Mouse (Mus musculus) spleen, postnatal 10 days (tissue): ENCODE data around the gene Sumo2.
"Not testable (repeated sequence)": the region's sequence is repeated elsewhere in the genome, so short reads cannot be mapped to it uniquely, and the experiment has no call there.

Experiments used
- DNase-seq, 2 experiments: peaks; one replicate each; pipeline ENCODE4 v3.0.0; 2021 to 2022; ENCODE audit warnings: low spot score in 2 of 2

Gene Sumo2

GRCm38 (mm10) chr11:115519581-115519980, 16.5 kb downstream of the Sumo2 start:
- no peak for DNase-seq

- no peak for DNase-seq
Measured at GRCm38 (mm10) chr11:115518693-115519092, 17.4 kb downstream of the Sumo2 start.

- DNase-seq: no peak
Measured at GRCm38 (mm10) chr11:115516942-115517341, 19.1 kb downstream of the Sumo2 start.

GRCm38 (mm10) chr11:115515021-115515420, 21.1 kb downstream of the Sumo2 start:
- peak in 1 of 2 experiments; percentile 15 for DNase-seq

GRCm38 (mm10) chr11:115514238-115514663, 21.8 kb downstream of the Sumo2 start, which contains the start of gene Jpt1:
Gene Jpt1, minus strand, starts transcription at chr11:115514387.
- peak; percentile 96 to 99 for DNase-seq

- peak in 1 of 2 experiments; percentile 70 for DNase-seq
Measured at GRCm38 (mm10) chr11:115513271-115514237, 22.5 kb downstream of the Sumo2 start.

DNA sequence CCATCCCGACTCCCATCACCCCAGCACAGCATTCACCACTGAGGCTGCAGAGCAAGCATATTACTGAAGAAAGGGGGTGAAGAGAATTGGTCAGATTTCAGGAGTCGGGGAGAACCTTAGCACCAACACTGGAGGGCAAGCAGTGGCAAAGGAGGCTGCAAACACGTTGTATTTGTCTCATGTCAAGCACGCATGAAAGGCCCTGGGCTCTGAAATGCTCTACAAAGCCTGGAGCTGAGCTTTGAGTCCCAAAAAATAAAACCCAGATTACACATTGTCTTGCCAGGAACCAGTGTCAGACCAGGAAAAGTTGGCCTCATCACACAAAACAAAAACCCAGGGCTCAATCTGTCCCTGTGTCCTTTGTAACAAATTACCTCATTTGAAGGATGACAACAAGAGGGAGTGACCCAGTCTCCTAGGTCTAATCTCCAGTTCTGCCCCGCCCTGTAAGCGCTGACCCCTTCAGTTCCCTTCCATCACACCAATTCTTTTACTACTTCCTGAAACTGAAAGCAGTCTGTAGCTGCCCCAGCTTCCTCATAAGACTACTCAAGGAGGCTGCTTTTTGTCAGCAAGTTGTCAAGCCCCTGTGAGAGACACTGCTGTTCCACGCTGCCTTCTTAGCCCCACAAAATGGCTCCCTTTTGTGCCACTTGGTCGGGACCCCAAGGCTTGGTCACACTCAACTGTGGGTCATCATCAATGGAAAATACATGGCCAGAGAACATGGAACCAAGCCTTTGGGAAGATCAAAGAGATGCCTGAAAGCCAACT, 23.5 kb downstream of the Sumo2 start:
- DNase-seq: peak; percentile 56 to 57

- DNase-seq: peak in 1 of 2 experiments; percentile 12
Measured at GRCm38 (mm10) chr11:115512004-115512403, 24.1 kb downstream of the Sumo2 start.

DNA sequence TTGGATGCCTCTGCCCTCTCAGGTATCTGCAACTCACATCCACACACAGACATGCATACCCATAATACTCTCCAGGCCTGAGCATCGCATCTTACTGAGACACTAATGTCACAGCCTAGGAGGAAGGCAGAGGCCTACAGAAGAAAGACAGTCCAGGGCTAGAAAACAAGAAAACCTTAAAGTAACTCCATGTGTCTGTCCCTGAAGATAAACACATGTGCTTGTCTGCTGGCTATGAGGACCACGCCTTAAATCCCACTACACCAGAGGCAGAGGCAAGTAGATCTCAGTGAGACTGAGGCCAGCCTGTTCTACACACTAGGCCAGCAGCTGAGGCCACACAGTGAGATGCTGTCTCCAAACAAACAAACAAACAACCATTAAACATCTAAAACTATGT, 25.0 kb downstream of the Sumo2 start:
- DNase-seq: peak in 1 of 2 experiments; percentile 64

DNA sequence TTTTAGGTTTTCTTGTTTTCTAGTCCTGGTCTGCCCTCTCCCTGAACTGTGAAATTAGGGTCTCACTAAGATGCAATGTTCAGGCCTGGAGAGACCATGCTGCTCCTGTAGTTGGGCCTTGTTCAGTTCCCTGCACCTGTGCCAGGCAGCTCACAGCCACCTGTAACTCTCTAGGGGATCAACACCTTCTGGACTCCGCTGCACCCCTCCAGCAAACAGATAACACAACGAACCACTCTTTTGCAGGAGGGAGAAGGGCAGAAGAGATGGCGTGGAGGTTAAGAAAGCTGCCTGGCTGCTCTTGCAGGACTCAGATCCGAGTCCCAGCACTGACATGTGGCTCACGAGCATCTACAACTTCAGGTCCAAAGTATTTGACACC, 25.6 kb downstream of the Sumo2 start:
- peak in 1 of 2 experiments; percentile 37 for DNase-seq

DNA sequence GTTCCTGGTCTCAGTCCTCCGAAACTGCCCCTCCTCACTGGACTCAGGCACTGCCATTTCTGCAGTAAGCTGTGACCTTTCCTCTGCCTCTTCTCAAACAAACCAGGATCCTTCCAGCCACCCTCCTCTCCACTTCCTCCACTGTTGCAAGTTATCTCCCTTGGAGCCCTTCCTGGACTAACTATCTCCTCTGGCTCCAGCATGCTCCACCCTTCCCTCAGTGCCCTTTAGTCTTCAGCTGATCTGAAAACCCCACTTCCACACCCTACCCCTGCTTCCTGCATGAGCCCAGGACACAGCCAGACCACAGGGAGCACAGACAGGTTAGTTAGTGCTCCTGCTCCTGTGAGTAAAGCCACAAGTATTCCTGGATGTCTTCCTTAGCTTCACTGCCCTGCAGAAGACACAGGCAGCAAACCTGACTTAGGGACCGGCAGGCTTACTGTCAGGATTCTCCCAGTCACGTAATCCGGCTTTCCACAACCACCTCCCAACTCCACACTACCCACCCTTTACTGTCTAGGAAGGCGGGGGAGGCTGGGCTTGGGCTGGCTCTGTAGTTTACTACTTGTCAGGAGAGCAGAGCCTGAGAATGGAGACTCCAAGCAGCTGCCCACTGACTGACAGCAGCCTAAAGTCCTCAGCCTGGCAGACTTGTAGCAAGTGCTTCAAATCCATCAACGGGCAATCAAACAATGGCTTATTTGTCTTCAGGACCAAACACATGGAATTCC, 26.1 kb downstream of the Sumo2 start:
- DNase-seq: peak in 1 of 2 experiments; percentile 40

- peak in 1 of 2 experiments; percentile 23 for DNase-seq
Measured at GRCm38 (mm10) chr11:115508061-115508460, 28.0 kb downstream of the Sumo2 start.

DNA sequence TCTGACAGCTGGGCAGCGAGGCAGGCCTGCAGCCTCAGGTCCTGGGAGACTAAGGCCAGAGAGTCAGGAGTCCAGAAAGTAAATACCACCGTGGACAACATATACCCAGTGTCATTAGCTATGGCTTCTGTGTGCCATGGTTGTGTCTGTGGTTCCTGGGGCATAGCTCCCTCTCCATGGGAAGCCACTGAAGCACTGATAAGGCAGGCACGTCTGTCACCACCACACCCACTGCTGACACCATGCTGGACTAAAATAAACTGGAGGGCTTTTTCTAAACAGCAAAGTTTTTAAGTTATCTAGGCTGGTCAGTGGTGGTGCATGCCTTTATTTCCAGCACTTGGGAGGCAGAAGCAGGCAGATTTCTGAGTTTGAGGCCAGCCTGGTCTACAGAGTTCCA, 29.5 kb downstream of the Sumo2 start:
- DNase-seq: peak in 1 of 2 experiments; percentile 58

DNA sequence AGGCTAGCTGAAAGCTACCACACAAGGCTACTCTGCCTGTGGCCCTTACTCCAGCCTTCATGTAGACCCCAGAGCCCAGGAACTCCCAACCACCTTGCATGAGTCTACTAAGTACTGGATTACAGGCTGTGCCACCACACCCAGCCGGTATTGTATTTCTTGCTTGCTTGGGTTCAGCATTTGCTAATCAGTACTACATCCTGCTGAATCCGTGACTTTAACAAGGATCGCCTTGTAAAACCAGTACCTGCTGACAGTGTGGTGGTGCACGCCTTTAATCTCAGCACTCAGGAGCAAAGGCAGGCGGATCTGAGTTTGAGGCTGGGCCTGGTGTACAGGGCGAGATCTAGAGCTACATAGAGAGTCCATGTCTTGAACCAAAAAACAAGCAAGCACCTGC, 33.4 kb downstream of the Sumo2 start:
- no peak for DNase-seq

DNA sequence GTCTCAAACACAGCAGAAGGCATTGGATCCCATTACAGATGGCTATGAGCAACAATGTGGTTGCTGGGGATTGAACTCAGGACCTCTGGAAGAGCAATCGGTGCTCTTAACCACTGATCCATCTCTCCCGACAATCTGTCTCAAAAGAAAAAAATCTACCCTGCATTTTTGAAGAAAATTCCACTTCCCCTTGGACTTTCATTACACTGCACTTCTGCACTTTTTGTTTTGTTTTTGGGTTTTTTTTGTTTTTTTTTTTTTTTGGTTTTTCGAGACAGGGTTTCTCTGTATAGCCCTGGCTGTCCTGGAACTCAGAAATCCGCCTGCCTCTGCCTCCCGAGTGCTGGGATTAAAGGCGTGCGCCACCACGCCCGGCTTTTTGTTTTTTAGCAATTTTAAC, 39.5 kb downstream of the Sumo2 start:
- not testable (repeated sequence) for DNase-seq

- no peak for DNase-seq
Measured at GRCm38 (mm10) chr11:115492387-115492786, 43.7 kb downstream of the Sumo2 start.

GRCm38 (mm10) chr11:115491356-115492083, 44.6 kb downstream of the Sumo2 start, which contains the start of gene Nt5c:
Gene Nt5c, minus strand, starts transcription at chr11:115491862.
- peak; percentile 81 to 87 for DNase-seq

GRCm38 (mm10) chr11:115490441-115491355, 45.4 kb downstream of the Sumo2 start:
- DNase-seq: peak in 1 of 2 experiments; percentile 32

DNA sequence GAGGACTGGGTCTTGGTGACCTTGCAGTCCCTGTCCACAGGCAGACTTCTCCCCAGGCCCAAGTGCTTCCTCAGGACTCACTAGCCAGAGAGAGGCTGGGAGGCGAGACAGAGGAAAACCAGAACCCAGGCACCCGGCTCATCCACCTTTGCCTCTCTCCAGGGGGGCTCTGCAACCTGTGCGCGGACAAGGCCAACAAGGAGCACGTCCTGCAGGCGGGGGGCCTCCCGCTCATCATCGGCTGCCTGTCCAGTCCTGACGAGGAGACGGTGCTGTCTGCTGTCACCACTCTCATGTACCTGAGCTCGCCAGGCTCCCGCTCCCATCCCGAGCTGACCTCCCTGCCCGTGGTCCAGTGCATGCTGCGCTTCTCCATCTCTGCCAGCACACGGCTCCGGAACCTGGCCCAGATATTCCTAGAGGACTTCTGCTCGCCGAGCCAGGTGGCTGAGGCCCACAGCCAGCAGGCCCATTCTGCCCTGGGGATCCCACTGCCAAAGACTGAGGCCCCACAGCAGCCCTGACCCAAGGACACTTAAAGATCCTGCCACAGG, 47.4 kb downstream of the Sumo2 start:
- DNase-seq: no peak
